Mouse (Mus musculus) stomach, postnatal 0 days (tissue): Measurements from ENCODE around the gene Clec2e.

Source experiments
- CTCF ChIP-seq: IDR thresholded peaks from 2 replicates; pipeline ENCODE4 v1.5.1; 2016; ENCODE audit warnings: antibody characterized with exemption, low read depth, mild to moderate bottlenecking, moderate library complexity
- EP300 ChIP-seq: optimal IDR thresholded peaks from 2 replicates; pipeline ENCODE3; 2016; ENCODE audit warnings: antibody characterized with exemption

DNA sequence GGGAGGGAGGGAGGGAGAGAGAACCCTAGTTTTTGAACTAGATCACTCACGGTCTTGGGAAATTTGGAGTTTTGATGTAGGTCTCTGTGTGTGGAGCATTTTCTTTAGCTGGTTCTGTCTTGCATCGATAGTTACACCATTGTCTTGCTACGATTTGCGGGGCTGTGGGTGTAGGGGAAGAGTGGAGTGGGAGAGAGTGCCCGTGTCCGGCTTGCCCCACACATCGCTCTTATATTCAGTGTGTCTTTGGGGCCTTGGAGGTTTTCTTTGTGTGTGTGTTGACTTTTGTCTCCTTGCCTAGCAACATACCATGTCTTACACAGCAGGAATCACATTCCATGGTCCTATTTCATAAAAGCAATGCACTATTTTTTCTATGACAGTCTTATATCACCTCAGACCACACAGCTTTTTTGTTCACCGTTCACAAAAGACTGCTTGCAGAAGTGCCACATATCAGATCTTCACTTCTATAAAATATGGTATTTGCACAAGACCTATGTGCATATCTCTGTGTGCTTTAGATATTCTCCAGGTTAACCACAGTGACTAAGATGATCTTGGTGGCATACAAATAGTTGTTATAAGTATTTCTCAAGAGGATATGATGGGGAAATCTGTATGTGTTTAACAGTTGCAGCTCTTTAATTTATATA, 51.0 kb downstream of the Clec2e start:
- no peak for TF ChIP-seq CTCF
- no peak for TF ChIP-seq EP300
